Mouse (Mus musculus): Measurements from ENCODE around the gene Cabin1. TPM values are rescaled to one million over a fixed set of nuclear protein-coding genes. Genes with fewer than 3 reads are reported as not detected.

The Cabin1 gene
- total RNA-seq (2014; fragmentation: Nextera tagmentation) = 71.3 and 96.2 TPM in 2 replicates
- total RNA-seq (2017) = 25.5 and 33.5 TPM in 2 replicates

DNA sequence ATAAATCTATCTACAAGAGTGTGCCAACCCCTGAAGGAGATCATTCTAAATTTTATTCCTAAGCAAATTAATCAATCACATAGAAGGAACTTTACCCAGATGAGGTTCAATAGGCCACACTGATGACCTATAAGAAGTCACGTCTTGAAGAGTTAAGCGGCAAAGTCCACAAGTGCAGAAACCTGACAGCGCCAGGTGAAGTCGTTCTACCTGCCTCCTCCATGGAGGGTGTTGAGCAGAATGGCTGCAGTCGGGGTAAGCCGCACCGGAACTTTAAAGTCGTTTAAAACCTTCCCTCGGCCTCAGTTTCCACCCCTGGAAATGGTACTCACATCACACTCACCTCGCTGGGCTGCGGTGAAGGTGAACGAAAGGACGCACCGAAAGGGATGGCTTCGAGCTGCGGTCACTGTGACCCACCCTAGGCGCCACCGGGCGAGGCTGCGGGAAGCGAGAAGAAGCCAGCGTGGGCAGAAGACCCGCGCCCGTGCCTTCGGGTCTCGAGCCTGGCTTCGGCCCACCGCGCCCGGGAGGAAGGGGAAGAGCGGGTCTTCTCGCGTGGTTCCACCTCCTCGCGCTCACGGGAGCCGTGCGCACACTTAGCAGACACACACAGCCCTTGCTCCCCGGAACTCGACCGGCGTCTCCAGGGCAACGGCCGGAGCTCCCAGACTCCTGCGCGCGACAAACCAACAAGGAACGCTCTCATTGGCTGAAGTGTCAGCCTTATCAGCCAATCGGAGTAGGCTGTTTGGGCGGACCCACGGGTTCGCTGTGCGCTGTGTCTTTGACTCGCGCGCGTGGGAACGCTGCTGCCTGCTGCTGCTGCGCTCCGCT, at the start of gene Cabin1:
Gene Cabin1, minus strand, starts transcription at position 660 of the 837 bp plus-strand sequence.
- ATAC-seq (replicated peaks; ENCODE audit: low FRiP score, low TSS enrichment, poor library complexity, severe bottlenecking) = peak; percentile 91

DNA sequence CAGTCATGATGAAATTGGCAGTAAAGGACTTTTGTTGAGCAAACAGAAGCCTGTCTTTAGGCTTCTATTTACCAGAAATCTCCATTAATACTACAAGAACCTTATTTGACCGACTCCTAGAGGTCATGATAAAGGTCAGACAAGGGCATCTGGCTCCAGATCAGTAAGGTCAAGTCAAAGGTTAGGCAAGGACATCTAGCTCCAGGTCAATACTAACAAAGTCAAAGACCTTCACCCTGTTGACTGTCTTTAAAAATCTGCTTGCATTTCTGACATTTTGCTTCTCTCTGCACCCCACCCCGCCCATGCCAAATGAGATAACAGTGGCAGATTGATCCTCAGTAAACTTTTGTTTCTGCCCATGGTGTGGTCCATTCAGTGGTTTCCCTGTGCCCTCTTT, 40.1 kb upstream of the Cabin1 start:
- no peak for ATAC-seq (replicated peaks; ENCODE audit: low FRiP score, low TSS enrichment, poor library complexity, severe bottlenecking)

DNA sequence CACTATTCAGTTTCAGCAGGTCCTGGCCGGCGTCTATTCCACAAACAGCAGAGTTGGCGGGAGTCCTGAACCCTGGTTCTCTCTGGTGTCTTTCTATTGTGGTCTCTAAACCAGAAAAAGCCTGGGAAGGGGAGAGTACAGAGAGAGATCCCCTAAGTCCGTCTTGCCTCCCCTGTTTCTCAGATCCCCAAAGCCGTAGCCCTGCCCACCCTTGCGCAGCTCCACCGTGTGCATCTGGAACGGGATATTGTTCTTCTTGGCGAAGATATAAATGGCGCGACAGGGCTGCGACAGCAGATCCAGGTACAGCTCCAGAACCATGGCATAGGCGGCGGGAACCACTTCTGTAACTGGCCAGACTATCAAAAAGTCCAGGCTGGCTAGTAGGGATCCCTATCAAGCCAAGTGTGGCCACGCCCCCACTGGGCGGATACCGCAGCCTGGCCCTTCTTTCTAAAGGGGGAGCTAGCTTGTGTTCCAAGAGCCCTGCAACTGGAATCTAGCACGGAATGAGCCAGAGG, 34.1 kb upstream of the Cabin1 start, which contains the start of gene Gstt1:
Gene Gstt1, minus strand, starts transcription at position 409 of the 521 bp plus-strand sequence.
- ATAC-seq (replicated peaks; ENCODE audit: low FRiP score, low TSS enrichment, poor library complexity, severe bottlenecking) = peak; percentile 83

DNA sequence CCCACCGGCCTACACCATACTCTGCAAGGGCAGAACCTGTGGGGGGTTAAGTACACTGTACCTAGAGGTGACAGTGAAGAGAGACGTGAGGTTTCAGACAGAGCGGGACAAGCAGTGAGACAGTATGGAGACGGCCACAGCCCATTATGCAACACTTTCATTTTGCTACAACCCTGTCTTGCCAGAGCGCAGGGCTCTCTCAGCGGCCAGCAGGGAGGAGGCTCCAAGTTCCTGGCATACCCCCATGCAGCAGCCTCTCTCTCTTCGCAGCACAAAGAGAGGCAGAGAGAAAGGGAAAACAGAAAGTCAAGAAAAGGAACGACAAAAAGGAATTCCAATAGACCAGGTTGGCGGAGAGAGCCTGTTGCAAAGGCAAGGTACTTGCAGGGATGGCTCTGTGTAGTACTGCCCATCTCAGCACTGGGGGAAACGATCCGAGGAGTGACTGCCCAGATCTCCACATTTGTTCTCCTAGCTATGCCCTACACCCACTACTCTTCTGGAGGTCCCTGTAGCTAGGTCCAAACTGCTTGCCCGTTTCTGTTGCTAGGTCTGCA, 33.6 kb upstream of the Cabin1 start:
- peak; percentile 67 for ATAC-seq (replicated peaks; ENCODE audit: low FRiP score, low TSS enrichment, poor library complexity, severe bottlenecking)

DNA sequence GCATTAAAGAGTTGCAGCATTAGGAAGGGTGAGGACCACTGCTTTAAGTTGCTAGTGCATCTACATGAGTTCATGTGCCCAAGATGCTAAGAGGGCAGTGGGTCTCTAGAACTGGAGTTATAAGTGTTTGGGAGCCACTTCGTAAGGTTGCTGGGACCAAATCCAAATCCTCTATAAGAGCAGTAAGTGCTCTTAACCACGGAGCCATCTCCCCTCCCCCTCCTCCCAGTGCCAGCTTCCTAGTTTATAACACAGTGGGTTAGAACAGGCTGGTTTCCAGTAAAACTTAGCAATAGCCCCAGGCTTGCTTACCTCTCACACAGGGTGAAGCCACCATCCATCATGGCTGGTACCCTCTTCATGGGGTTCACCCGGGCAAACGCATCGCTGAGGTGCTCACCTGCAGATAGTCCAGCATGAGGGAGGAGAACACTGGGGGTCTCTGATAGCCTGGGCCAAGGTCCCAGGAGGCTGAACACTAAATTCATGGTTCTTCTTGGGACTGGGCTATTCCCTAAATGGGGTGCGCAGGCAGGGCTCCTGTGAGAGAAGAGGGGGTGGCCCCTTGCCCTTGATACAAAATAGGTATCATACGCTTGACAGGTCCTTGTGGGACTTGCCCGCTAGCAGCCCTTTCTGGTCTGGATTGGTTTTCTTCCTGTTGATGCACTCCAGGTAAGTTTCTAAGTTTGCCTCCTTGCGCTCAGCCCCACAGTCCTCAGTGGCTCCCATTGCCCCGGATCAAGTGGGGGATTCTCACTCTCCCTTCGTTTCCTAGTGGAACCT, 32.8 kb upstream of the Cabin1 start:
- ATAC-seq (replicated peaks; ENCODE audit: low FRiP score, low TSS enrichment, poor library complexity, severe bottlenecking) = no peak

DNA sequence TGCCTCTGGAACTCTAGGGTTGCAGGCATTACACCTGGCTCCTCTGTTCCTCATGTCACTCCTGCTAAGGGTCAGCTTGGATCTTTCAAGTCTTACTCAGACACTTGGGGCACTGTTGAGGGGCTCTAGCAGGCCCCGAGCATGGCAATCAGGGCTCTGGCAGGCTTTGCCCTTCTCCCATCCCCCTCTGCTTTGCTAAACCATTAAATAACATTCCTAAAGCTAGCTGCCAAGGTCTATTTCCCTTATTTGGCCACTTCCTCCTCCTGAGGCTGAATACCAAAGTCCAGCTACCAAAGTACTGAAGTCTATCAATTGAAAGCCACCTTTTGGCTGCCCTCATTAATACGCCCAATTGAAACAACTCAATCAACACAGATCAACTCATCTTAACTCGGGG, 30.7 kb upstream of the Cabin1 start:
- ATAC-seq (replicated peaks; ENCODE audit: low FRiP score, low TSS enrichment, poor library complexity, severe bottlenecking) = no peak

DNA sequence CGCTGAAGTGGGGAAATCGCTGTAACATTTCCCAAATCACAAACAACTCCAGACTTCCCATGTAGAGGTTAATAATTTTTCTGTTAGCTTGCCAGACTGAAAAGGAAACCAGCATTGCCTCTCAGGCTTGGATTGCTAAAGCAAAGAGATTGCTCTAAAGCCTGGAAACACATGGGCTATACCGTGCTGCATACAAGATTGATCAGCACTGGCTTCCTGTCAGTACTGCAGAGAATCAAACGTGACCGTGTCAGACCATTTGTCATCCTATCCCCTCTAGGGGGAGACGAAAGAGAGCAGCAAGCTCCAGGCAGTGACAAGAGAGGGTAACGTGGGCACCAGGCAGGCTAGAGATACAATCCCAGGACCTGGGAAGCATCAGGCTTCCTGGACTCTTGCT, 26.6 kb upstream of the Cabin1 start:
- 0 out of 2 replicates have a peak, but pooled peaks have one; percentile 37 for ATAC-seq (replicated peaks; ENCODE audit: low FRiP score, low TSS enrichment, poor library complexity, severe bottlenecking)

DNA sequence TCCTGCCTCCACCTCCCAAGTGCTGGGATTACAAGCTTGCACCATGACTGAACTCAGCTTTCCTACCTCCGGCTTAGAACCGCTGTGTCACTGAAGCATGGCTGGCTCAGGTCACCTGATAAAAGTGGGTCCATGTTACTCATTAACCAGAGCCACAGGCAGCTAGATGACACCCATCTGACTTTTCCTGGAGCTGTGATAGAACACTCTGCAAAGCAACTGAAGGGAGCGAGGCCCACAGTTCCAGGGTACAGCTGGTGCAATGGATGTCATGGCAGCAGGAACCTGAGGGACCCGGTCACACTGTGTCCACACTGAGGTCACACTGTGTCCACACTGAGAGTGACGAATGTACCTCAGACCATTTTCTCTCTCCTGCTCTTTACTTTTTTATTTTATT, 25.7 kb upstream of the Cabin1 start:
- no peak for ATAC-seq (replicated peaks; ENCODE audit: low FRiP score, low TSS enrichment, poor library complexity, severe bottlenecking)

DNA sequence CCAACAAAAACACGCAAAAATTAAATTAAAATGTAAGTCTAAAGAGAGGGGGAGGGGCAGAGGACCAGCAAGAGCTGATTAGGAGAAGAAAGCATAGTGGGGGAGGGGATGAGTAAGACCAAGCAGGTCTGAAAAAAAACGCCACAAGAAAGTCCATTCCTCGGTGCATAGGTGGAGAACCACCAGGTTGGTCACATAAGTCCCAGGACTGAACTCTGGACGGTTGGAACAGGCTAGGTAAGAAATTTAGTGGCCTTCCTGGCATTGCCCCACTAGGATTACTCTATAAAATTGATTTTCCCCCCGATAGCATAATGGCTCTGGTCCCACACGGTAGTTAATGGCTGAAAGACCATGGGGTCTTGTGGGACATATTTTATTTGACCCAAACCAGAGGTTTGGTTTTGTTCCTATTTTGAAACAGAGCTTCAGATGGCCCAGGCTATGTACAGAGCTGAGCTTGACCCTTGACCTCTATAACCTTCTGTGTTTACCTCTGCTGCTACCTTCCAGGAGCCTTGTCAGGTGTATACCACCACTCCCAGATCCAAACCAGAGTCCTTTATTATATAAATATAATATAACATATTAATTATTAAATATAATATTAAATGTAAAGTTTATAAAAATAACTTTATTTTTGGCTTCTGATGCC, 25.1 kb upstream of the Cabin1 start:
- no peak for ATAC-seq (replicated peaks; ENCODE audit: low FRiP score, low TSS enrichment, poor library complexity, severe bottlenecking)

DNA sequence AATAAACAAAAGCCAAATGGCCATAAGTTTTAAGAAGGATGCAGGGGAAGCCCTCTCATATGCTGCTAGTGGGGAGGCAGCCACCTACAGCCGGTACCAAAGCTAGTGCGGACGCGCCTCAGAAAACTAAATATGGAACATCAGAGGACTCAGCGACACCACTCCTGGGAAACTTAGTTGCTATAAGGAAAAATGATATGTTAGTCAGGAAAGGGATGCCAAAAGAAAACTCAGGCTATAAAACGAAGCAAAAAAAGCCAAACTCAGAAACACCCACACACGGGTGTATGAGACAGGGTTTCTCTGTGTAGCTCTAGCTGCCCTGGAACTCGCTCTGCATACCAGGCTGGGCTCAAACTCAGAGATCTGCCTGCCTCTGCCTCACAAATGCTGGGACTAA, 24.1 kb upstream of the Cabin1 start:
- no peak for ATAC-seq (replicated peaks; ENCODE audit: low FRiP score, low TSS enrichment, poor library complexity, severe bottlenecking)

DNA sequence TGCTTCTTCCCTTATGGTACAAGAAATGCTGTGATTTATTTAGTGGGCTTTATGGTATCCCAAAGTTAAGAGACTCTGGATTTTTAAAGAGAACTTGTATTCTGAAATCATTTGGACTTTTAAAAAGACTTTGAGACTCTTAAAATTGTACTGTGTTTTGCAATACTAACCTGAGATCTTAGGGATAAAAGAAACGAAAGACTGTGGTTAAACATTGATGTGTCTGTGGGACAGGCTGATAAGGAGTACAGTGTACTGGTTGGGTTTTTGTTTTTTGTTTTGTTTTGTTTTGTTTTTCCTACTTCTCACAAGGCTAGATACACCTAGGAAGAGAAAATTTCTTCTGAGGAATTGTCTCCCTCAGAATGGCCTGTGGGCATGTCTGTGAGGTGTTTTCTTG, 21.3 kb upstream of the Cabin1 start:
- no peak for ATAC-seq (replicated peaks; ENCODE audit: low FRiP score, low TSS enrichment, poor library complexity, severe bottlenecking)

DNA sequence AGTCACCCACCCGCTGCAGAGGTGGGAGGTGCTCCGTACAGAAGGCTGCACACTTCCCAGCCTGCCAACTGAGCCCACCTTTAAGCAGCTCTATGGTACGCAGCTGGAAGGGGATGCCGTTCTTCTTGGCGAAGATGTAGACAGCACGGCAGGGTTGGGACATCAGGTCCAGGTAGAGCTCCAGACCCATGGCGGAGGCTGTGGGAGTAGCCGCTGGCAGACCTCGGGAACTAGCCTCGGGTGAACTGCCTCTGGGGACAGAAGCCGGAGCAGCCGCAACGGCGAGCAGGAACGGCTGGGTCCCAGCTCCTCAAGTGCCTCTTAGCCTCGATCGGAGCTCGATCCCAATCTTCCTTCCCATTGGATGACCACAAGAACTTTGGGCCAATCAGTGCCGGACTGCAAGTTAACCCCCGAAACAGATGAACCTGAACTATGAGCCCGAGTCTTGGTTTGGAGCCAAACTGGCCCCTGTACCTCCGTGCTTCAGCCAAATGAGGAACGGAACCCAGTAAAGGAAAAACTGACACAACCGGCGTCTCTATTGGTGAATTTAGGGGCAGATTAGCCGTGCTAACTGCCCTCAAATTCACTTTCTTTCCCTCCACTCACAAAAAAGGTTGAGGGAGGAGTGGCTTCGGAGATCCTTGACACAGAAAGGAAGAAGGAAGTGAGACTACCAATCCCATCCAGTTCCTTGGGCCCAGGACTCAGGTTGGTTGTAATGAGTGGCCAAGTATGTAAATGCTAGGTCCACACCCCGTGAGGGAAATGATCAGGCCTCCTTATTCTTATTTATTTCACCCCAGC, 16.8 kb upstream of the Cabin1 start, which contains the start of the genes Gm20441 and Gstt3:
Gene Gm20441, minus strand, starts transcription at position 186 of the 810 bp plus-strand sequence.
Gene Gstt3, minus strand, starts transcription at position 646 of the 810 bp plus-strand sequence.
- peak; percentile 60 for ATAC-seq (replicated peaks; ENCODE audit: low FRiP score, low TSS enrichment, poor library complexity, severe bottlenecking)

DNA sequence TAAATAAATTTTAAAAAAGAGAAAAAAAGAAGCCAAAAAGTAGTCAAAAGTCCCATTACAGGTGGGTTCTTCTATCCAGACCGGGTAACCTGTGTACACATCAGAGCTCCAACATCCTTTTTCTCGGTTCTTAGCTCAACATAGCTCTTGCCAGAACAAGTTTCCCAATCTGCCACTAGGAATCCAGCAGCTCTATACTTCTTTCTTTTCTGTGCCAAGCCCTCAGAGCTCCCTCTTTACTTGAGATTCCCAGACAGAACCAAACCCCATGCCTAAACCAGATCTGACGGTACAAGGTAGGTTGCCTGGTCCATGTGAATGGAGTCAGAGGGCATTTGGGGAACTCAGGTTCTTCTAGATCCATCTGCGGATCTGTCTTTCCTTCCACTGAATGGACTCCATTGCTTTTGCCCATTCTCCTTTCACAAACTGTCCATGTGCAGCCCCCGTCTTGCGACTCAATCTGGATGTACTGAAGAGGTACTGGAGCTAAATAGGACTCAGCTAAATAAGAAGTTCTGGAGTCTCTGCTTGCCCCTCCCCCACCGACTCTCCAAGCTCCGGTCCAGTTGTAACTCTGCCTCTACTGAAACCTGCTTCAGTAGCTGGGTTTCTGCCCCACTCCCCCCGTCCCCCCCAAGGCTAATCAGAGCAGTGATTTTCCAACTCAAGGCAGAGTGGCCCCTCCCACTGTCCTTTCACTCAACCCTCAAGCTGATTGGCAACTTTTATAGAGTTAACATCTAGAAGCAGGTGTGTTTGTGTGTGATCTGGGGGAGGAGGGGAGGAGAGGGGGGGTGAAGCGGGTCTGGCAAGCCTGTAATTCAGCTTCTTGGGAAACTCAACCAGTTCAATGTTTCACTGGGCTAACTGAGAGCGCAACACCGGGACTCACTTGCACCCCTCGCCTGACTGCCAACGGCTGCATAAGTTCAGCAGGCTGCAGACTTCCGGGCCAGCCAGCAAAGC, 15.3 kb upstream of the Cabin1 start:
- ATAC-seq (replicated peaks; ENCODE audit: low FRiP score, low TSS enrichment, poor library complexity, severe bottlenecking) = no peak

DNA sequence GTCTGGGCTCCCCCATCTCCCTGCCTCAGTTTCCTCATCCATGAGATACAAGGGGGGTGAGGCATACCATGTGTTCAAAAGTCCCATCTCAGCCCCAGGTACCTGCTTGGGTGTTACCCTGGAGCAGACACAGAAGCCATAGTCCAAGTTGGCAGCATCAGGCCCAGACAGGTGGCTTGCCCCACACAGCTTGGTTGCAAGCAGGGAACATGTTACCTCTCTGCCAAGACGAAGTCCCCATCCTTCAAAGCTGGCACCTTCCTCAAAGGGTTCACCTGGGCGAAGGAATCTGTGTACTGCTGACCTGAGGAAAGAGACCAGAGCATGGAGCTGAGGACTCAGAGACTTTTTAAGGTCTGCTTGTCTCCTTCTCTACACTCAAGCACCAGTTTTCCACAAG, 13.7 kb upstream of the Cabin1 start:
- no peak for ATAC-seq (replicated peaks; ENCODE audit: low FRiP score, low TSS enrichment, poor library complexity, severe bottlenecking)

DNA sequence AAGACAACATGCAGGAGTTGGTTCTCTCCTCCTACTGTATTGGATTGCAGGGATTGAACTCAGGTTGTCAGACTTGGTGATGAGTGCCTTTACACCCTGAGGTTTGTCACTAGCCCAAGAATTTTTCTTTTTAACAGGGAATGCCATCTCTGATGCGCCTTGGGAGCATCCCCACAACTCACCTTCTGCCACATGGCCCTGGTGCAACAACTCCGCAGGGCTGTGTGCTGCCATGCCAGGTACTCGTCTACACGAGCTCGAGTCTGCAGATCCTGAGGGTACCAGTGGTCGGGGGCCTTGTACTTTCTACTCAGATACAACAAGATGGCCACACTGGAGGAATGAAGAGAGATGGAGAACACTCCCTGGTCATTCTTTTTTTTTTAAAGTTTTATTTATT, 12.4 kb upstream of the Cabin1 start:
- no peak for ATAC-seq (replicated peaks; ENCODE audit: low FRiP score, low TSS enrichment, poor library complexity, severe bottlenecking)

DNA sequence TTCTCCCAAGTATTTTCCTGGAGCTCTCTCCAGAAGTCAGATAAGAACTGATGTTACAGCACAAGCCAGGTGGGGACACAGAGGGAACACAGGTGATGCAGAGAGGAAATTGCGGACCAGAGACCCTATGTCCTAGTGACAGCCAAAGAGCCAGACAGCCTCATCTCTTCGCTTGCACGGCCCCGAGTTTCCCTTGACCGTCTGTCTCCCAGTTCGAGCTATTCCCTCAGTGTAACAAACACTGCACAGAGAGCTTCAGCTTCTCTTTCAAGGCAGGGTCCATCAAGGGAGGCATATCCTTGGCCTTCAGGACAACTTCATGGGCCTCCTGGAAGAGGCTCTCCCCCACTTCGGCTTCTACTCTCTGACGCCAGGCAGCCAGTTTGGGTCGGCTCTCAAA, 10.4 kb upstream of the Cabin1 start:
- ATAC-seq (replicated peaks; ENCODE audit: low FRiP score, low TSS enrichment, poor library complexity, severe bottlenecking) = no peak

DNA sequence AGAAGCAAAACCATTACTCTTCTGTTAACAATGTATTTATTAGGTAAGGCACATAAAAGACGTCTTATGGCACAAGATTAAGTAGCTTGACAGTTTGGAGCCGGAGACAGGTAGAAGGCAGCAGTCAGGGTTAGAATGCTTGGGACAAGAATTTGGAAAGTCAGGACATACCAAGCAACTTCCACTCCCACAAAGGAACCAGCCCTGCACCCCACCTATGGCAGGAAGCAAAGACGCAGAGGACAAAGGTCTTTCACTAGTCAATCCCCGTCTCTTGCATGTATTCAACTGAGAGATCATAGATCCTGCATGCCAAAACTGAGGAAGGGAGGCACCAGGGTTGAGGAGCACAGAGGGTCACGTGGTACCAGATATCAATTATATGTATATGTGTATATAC, 10.0 kb upstream of the Cabin1 start:
- no peak for ATAC-seq (replicated peaks; ENCODE audit: low FRiP score, low TSS enrichment, poor library complexity, severe bottlenecking)
